Mouse (Mus musculus) heart, embryonic 14.5 days (tissue): ENCODE measurements around the gene Cdc37l1. TPM values are rescaled to one million over a fixed set of nuclear protein-coding genes. Genes with fewer than 3 reads are reported as not detected.
A peak's percentile ranks its signal among the peaks of the same experiment; 100 is the strongest.

Experiments used
- ATAC-seq: fragments of 200-750 bp; cut with Nextera tagmentation; 2 replicates; pipeline ENCODE4 v1.8.0; 2017; ENCODE audit warnings: low read depth, moderate TSS enrichment; ENCODE audit not compliant: insufficient number of reproducible peaks, insufficient read depth, low FRiP score
- H3K27ac ChIP-seq, 2 experiments: fragments of 200-500 bp in 1 of 2; fragments of 300-500 bp in 1 of 2; sonication (generic) in 1 of 2; replicated peaks in 1 of 2; 2 replicates each; pipeline ENCODE4 v1.5.1; 2012 to 2014; ENCODE audit warnings: low read depth in 2 of 2, low read length in 2 of 2, control low read depth in 1 of 2, mild to moderate bottlenecking in 1 of 2, mixed read lengths in 1 of 2; ENCODE audit not compliant: control insufficient read depth in 1 of 2, insufficient read depth in 1 of 2
- H3K27me3 ChIP-seq: fragments of 300-500 bp; sonication (generic); 2 replicates; pipeline ENCODE4 v1.6.1; 2014; ENCODE audit warnings: mild to moderate bottlenecking, low read length, control low read depth; ENCODE audit not compliant: control insufficient read depth, insufficient read depth
- H3K36me3 ChIP-seq: fragments of 300-500 bp; sonication (generic); 2 replicates; pipeline ENCODE4 v1.6.1; 2014; ENCODE audit warnings: mild to moderate bottlenecking, control low read depth, low read length, mixed read lengths; ENCODE audit not compliant: control insufficient read depth, insufficient read depth
- H3K4me1 ChIP-seq, 2 experiments: fragments of 200-500 bp in 1 of 2; fragments of 300-500 bp in 1 of 2; sonication (generic) in 1 of 2; 2 replicates each; pipeline ENCODE4 v1.6.1; 2012 to 2014; ENCODE audit warnings: low read length in 2 of 2, control low read depth in 1 of 2, mixed read lengths in 1 of 2; ENCODE audit not compliant: control insufficient read depth in 2 of 2, insufficient read depth in 2 of 2
- H3K4me2 ChIP-seq: fragments of 300-500 bp; sonication (generic); 2 replicates; pipeline ENCODE4 v1.6.1; 2014; ENCODE audit warnings: mild to moderate bottlenecking, low read length
- H3K4me3 ChIP-seq, 2 experiments: fragments of 200-500 bp in 1 of 2; fragments of 300-500 bp in 1 of 2; sonication (generic) in 1 of 2; 2 replicates each; pipeline ENCODE4 v1.5.1; 2012 to 2014; ENCODE audit warnings: low read length in 2 of 2, mild to moderate bottlenecking in 2 of 2, control low read depth in 1 of 2, low read depth in 1 of 2, moderate library complexity in 1 of 2; ENCODE audit not compliant: control insufficient read depth in 1 of 2, insufficient read depth in 1 of 2
- H3K9ac ChIP-seq: fragments of 300-500 bp; sonication (generic); 2 replicates; pipeline ENCODE4 v1.6.1; 2014; ENCODE audit warnings: mild to moderate bottlenecking, low read length
- H3K9me3 ChIP-seq: fragments of 300-500 bp; sonication (generic); 2 replicates; pipeline ENCODE4 v1.6.1; 2016; ENCODE audit warnings: low read length, control low read depth; ENCODE audit not compliant: control insufficient read depth
- WGBS: fragments of 180-500 bp; shearing (Covaris S2); extraction: QIAGEN DNeasy Blood & Tissue Kit; methylation state at CpG from one replicate; pipeline ENCODE4 v1.1.7; 2014; 5-methylcytosine and 5-hydroxymethylcytosine counted together
- polyA plus RNA-seq: library from polyadenylated mRNA; unstranded; fragments of >200 nt; fragmentation: Nextera tagmentation; extraction: Ambion mirVana; gene quantifications from 2 replicates; pipeline ENCODE4 v1.2.1, GENCODE M21; 2014

Gene Cdc37l1
- polyA plus RNA-seq, 1 experiment from 2014 or later = 50.0 TPM

DNA sequence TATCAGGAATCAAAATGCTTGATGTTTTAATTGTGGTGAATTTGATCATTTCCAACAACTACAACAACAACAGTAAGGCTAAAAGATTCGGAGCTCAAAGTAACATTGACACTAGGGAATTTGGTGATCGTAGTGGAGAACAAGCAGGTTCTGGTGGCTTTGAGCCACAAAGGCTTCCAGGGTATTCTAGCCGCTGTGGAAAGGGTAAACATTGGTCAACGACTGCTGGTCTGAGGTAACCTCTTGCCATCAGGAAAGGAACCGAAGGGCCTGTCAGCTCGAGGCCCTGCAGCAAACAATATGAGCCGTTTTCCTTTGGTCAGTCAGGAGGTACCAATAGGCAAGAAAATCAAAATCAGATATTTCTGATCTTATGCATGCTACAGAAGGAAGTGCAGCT, 7.5 kb upstream of the Cdc37l1 start:
- WGBS = 71% methylated on average over 7 of the region's 7 CpGs
- Histone ChIP-seq H3K27ac (no peak overlapping the region), H3K4me1 (no peaks in the 10 kb centered on the region), H3K4me3 (no peak overlapping the region), H3K36me3 (no peaks in the 10 kb centered on the region), H3K9ac (no peak overlapping the region), H3K9me3 (no peaks in the 10 kb centered on the region), H3K27me3 (no peaks in the 10 kb centered on the region), H3K4me2 (no peak overlapping the region)
- ATAC-seq = no peak

DNA sequence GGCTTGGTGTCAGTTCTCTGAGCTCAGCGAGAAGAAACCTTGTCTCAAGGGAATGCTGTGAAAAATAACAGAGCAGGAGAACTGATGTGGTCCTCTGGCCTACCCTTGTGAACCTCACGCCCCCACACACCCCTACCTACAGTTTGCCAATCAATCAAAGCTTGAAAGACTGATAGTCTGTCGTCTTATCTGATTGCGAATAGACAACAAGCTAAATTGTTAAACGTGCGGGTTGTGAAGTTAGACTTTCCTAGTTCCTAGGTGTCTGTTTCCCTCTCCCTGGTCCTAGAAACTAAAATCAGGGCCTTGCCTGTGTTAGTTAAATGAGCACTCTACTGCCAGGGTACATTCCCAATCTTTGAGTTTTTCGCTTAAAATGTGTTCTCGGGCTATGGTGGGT, 637 bp upstream of the Cdc37l1 start:
- peaks cover 0 to 15% of the 10 kb centered on the region in 2 experiments; a peak in 2 of 4 replicates for H3K4me1 ChIP-seq
- H3K36me3 ChIP-seq = peaks cover 12% of the 10 kb centered on the region
- no peak for ATAC-seq
- WGBS = 51% methylated on average over 8 of the region's 8 CpGs
- peak overlapping the region; percentile 64 for H3K4me2 ChIP-seq
- peak overlapping the region; percentile 94 to 97 for H3K27ac ChIP-seq
- no peaks in the 10 kb centered on the region for H3K9me3 ChIP-seq
- peak overlapping the region; percentile 87 for H3K9ac ChIP-seq
- peak overlapping the region; percentile 70 to 91; a peak in 3 of 4 replicates for H3K4me3 ChIP-seq
- no peaks in the 10 kb centered on the region for H3K27me3 ChIP-seq

DNA sequence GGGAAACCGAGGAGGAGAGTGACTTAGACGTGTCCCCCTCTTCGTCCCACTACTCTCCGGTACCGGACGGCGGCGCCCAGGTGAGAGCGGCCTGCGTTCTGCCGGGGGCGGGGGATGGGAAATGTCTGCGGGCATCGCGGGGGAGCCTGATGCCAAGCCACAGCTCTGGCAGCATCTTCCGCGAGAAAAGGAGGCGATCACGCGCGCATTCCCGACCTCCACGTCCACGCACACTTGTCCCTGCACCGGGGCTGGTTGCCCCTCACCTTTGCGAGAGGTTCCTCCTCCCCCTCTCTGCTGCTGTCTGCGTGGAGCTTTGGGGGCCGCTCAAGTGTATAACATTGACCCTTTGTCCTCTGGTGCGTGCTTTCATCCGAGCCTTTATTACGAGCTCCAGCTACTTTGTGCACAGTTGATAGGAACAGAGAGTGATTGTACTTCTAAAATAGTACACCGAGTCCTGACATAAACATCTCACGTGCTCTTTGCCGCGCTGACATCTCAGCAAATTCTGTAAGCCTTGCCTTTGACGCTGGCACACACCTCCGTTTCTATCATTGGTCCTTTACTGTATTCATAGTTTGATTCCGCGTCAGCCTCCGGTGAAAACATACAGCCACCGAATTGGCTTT, 554 bp downstream of the Cdc37l1 start:
- Histone ChIP-seq H3K4me1 (peaks cover 0 to 15% of the 10 kb centered on the region in 2 experiments; a peak in 2 of 4 replicates), H3K27me3 (no peaks in the 10 kb centered on the region), H3K4me2 (peak overlapping the region; percentile 71), H3K27ac (peak overlapping the region; percentile 94 to 97), H3K4me3 (peak overlapping the region; percentile 70 to 91), H3K36me3 (peaks cover 24% of the 10 kb centered on the region), H3K9ac (peak overlapping the region; percentile 87), H3K9me3 (no peaks in the 10 kb centered on the region)
- WGBS = under 1% methylated on average over 28 of the region's 41 CpGs
- peak; percentile 70 for ATAC-seq

GRCm38 (mm10) chr19:28991391-28991790, 1.2 kb downstream of the Cdc37l1 start:
- Histone ChIP-seq H3K4me1 (peaks cover 0 to 18% of the 10 kb centered on the region in 2 experiments; a peak in 2 of 4 replicates), H3K4me2 (peak overlapping the region; percentile 71), H3K4me3 (peak overlapping the region; percentile 70 to 91; a peak in 3 of 4 replicates), H3K9ac (peak overlapping the region; percentile 87), H3K27ac (peak overlapping the region; percentile 94 to 97; a peak in 3 of 4 replicates), H3K9me3 (no peaks in the 10 kb centered on the region), H3K36me3 (peaks cover 31% of the 10 kb centered on the region), H3K27me3 (no peaks in the 10 kb centered on the region)
- ATAC-seq = no peak
- WGBS = 73% methylated on average over 5 of the region's 5 CpGs

GRCm38 (mm10) chr19:28994870-28995269, 4.7 kb downstream of the Cdc37l1 start:
- H3K27me3 ChIP-seq = no peaks in the 10 kb centered on the region
- no peak overlapping the region for H3K27ac ChIP-seq
- peaks cover 53% of the 10 kb centered on the region for H3K36me3 ChIP-seq
- 74% methylated on average over 7 of the region's 7 CpGs for WGBS
- no peak overlapping the region for H3K9ac ChIP-seq
- H3K4me3 ChIP-seq = no peak overlapping the region
- H3K4me1 ChIP-seq = peaks cover 0 to 12% of the 10 kb centered on the region in 2 experiments; a peak in 2 of 4 replicates
- no peaks in the 10 kb centered on the region for H3K9me3 ChIP-seq
- ATAC-seq = no peak
- H3K4me2 ChIP-seq = no peak overlapping the region

DNA sequence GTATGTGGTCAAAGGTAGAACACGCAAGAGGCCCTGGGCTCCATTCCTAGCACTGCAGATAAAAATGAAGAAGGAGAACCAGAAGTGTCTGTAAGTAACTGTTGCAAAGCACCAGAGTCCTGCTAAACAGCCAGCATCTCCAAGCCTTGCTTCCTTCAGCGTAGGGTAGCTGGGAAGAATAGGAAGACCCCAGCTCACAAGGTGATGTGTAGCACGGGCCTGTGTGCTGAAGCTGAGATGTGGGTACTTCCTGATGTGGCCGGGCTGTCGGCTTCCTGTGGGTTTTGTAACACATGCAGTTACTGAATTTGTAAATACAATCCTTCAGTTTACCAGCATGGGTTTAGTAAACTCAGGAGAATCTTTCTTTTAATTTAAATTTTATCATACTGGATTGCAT, 5.2 kb downstream of the Cdc37l1 start:
- no peak overlapping the region for H3K4me2 ChIP-seq
- ATAC-seq = no peak
- 82% methylated on average over 5 of the region's 5 CpGs for WGBS
- H3K4me1 ChIP-seq = peaks cover 0 to 12% of the 10 kb centered on the region in 2 experiments; a peak in 2 of 4 replicates
- no peak overlapping the region for H3K27ac ChIP-seq
- no peak overlapping the region for H3K9ac ChIP-seq
- peaks cover 58% of the 10 kb centered on the region for H3K36me3 ChIP-seq
- no peaks in the 10 kb centered on the region for H3K9me3 ChIP-seq
- H3K4me3 ChIP-seq = no peak overlapping the region
- no peaks in the 10 kb centered on the region for H3K27me3 ChIP-seq

- WGBS = 89% methylated on average over 4 of the region's 4 CpGs
- no peak overlapping the region for H3K9ac ChIP-seq
- no peak for ATAC-seq
- peaks cover 0 to 3% of the 10 kb centered on the region in 2 experiments; a peak in 1 of 4 replicates for H3K4me1 ChIP-seq
- no peak overlapping the region for H3K27ac ChIP-seq
- H3K9me3 ChIP-seq = no peaks in the 10 kb centered on the region
- H3K4me3 ChIP-seq = no peak overlapping the region
- H3K4me2 ChIP-seq = no peak overlapping the region
- H3K36me3 ChIP-seq = peaks cover 81% of the 10 kb centered on the region
- H3K27me3 ChIP-seq = no peaks in the 10 kb centered on the region
These were observed 8.0 kb downstream of the Cdc37l1 start for GRCm38 (mm10) chr19:28997976-28998630.
